Mouse (Mus musculus) lung, postnatal 25 days (tissue): ENCODE results near the gene Trpm1.
"Not testable (repeated sequence)": the region's sequence is repeated elsewhere in the genome, so short reads cannot be mapped to it uniquely, and the experiment has no call there.

Experiments
- DNase-seq: peaks from one replicate; pipeline ENCODE4 v3.0.0; 2022; ENCODE audit warnings: low spot score

The Trpm1 gene

DNA sequence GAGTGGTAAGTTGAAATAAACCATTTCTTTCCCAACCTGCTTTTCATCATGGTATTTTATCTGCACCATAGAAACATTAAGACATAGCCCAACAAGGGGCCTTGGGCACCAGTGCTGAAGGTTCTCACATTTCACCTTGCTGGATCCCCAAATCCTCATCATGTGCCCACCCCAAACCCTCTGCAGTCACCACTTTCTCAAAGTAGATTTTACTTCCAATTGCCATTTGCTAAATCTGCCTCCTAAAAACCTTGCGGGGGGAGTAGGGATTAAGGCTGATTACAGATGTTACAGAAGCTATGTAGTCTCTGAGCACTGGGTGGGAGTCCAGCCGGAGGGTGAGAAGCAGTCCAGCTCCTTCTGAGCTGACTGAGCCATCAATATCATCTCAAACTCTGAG lies at the start of gene Trpm1:
Gene Trpm1 (plus strand): TSS at position 301 of the 400 bp plus-strand sequence.
- DNase-seq: no peak

DNA sequence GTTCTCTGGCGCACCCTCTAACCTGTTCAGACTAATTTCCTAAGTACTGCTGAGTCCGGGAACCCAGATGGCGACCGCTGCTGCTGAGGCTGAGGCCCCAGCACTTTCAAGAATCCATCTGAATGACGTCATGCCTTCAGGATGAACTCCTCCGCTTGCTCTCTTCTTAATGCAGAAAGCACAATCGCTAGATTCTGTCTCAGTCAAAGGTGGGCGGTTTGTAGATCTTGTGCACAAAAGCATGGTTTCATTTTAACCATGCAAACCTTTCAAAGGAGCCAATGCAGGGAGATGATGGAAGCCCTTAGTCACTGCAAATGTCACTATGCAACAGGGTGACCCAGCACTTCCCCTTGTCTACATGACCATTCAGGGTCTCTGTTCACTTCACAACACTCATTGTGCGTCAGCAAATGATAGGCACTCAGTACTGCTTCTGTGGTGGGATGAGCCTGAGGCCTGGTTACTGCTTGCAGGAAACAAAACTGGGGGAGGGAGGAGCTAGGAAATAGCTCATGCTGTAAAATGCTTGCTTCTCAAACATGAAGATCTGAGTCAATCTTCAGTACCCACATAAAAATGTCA lies 31.4 kb upstream of the Trpm1 start:
- no peak for DNase-seq

DNA sequence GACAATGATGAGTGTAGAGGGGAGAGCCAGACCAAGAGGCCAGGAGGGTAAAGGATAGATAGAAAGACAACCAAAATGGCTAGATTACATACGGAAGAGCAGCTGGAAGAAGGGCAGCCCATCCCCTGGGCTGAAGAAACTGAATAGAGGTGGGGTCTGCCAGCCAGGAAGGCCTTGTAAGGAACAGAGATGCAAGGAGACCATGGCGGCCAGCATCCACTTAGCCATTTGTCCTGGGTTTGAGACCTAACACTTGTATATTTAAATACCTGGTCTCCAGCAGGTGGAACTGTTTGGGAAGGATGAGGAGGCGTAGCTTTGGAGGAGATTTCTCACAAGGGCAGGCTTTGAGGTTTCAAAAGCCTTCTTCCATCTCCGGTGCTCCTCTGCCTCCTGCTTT lies 29.9 kb upstream of the Trpm1 start:
- DNase-seq: no peak

DNA sequence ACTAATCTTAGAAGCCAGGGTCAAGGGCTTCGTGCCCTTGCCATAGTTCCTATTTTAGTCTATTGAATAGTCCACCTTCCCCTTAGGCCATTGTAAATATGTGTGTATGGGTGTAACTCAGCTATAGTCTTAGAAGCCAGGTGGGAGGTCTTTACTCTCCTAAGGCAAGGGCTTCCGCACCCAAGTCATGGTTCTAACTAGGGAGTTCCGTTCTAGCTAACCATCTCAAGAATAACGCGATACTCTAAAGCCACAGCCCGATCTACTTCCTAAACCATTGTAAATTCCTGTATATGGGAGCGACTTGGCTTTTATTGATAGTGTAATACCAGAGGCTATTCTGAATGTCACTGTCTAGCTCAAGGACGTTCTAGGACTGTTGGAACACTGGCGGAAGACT lies 27.6 kb upstream of the Trpm1 start:
- DNase-seq: not testable (repeated sequence)

DNA sequence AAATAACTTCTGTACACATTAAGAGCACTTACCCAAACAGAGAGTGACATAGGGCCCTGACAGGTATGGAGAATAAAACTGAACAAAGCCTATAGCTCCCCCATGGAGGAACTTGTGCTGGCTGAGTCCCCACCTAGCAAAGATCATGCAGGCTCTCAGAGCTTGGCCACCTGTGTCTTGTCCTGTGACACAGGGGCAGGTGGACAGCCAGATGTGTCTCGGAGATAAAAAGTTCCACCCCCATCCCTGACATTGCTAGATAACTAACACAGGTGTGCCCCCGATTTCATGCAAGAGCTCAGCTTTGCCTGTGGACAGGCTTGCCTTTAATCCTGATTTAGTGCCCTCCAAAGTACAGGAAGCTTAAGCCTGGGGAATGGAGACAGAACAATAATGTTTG lies 13.8 kb upstream of the Trpm1 start:
- DNase-seq: no peak

DNA sequence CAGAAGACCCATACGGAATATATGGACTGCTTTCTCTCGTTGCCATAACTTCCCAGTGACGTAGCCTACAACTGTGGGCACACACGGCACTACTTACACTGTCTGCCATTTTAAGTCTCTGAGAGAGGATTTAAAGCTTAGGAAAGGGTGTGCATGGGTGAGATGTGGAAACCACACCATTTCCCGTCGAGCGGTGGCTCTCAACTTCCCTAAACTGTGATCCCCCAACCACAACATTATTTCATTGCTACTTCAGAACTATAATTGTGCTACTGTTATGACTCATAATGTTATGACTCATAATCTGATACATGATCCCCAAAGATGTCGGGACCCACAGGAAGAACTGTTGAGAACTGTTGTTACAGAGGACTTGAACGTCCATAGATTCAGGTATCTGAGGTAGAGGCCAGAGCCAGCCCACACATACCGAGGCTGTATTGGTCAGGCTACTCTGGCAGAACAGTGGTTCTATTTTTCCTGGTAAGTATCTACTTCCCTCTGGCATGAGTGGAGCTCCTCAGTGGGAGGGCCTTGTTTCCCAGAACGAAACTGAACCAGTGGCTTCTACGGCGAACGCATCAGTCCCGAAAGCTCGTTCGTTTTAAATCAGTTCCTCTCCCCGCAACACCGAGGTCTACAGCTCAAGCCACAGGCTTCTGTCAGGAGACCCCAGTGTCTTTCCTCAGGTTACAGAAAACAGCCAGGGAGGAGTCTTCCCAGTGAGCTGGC lies 12.2 kb upstream of the Trpm1 start:
- peak; percentile 41 for DNase-seq

DNA sequence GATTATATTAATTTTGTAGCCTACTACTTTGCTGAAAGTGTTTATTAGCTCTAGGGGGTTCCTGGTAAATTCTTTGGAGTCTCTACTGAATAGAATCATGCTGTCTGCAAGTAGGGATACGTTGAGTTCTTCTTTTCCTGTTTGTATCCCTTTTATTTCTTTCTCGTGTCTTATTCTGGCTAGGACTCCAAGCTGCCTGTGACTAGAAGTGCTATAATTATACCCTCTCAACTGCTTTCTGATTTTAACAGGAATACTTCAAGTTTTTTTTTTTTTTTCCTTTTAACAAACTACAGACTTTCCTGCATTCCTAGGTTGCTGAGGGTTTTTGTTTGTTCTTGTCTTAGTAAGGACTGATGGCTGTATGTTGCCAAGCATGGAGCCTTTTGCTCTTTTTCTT lies 4.3 kb upstream of the Trpm1 start:
- no peak for DNase-seq

DNA sequence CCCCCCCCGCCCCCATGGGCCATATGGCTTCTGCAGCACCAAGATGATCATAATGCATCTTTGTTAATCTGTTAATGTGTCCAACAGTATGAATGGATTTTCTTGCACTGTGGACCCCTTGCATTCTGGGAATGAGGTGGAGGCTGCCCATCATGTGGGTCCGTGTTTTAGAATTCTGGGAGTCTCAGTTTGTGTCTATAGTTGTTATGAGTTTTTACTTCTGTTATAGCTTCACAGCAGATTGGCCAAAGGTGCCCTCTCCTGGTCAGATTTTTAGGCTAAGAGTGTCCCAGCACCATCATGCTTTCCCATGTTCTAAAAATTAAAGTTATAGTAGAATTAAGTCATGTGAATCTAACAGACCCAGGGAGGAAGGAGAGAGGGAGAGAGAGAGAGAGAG lies 3.9 kb upstream of the Trpm1 start:
- no peak for DNase-seq

DNA sequence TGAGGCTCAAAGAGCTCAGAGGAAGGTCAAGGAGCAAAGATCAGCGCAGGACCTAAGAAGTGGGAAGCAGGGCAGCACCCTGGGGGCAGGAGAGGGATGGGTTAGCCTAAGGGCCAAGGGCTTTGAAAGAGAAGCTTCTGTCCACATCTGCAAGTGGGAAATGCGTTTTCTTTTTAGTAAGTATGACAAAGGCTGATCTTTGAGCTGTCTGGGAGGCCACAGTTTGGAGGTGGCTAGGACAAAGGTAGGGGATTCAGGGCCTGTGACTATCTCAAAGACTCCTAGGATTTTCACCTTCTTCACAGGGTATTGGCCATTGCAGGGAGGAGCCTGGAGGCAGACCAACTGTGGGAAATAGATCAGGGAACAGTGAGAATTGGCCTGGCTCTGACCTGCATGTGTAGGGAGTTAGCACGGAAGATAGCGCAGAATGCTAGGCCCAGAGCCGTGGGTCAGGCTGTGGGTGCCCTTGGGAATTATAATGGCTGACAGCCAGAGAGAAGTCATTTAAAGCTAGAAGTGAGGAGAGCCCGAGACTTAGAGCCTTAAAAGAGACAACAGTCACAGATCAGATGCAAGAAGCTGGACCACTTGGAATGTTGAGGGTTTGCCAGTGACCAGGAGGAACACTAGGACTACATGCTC lies 3.1 kb upstream of the Trpm1 start:
- DNase-seq: no peak

DNA sequence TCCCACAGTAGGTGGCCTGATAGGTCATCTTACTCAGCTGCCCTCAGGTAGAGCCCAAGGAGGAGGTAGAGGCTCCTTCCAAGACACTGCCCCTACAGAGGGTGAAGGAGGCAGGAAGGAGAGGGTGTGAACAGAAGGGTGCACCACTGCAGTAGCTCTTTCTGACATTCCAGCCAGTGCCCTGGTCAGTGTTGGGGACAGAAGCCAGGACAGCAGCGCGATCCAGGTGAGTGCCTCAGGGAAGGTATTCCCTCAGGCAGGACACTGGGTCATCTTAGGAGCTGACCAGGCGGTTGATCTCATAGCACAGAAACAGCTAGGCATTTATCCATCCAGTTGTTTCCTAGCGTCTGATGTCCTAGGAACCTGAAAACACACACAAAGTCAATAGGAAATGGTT lies 1.6 kb downstream of the Trpm1 start:
- no peak for DNase-seq

DNA sequence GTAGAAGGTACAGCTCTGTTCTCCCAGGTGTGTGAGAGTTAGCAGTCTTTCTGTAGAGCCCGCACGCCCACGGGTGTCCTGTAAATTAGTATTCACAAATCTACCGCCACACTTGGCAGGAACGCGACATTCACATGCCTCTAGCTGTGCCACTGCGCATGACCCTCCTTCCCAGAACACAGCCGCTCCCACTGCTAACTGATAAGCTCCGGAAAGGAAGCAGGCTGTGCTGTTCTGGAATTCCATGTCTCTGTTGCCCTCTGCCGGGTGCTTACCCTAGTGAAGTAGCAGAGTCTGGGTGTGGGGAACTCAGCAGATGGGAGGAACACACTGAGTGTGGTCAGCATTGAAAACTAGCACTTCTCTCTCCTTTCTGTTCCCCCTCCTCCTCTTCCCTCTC lies 2.1 kb downstream of the Trpm1 start:
- DNase-seq: peak; percentile 96

DNA sequence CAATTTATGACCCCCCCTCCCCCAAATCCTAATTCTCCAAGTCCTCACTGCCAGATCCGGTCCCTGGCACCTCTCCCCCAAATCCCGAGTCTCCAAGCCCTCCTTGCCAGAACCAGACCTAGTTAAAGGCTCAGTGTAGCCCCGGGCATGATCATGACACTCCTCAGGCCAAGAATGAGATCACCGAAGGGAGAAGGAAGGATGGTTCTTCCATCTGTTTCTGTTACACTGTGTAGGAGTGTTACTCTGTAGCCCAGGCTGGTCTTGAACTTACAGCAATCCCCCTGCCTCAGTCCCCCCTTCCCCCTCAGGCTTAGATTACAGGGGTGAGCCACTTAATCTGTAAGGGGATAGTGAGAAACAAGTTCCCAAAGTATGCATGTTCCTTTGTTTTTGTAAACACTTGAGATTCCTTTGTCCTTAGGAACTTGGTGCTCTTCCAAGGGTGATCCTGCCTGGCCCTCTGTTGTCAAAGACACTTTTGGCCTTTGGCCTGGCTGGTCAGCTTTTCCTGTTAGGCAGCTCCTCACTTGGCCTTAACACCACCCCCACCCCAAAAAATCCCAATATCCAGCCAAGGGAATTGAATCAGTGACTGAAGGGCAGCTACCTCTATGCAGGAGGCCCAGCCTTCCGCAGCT lies 2.8 kb downstream of the Trpm1 start:
- DNase-seq: peak; percentile 91

DNA sequence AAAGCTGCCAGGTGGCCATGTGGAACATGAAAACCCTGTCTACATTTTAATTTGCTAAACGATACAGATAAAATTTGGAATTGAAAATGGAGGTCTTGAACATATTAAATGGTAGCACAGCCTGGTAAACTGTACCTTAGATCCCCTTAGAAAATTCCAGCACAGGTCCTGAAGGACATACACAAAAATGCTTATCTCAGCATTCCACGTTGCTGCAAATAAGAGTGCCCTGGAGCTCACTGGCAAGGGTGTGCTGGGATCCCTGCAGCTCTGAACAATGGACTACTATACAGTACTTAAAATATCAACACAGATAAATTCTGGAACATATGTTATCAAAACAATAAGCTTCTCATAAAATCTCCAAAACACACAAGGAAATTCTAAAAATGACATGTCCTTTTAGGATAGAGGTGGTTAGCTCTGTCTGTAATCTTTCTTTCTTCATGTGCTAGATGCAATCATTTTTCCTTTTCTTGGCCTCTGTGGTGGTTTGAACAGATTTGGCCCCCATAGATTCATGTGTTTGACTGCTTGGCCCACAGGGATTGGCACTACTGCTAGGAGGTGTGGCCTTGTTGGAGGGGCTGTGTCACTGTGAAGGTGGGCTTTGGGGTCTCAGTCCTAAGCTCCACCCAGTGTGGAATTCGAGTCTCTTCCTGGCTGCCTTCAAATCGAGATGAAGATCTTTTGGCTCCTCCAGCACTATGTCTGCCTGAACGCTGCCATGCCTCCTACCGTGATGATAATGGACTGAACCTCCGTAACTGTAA lies 3.5 kb downstream of the Trpm1 start:
- no peak for DNase-seq

DNA sequence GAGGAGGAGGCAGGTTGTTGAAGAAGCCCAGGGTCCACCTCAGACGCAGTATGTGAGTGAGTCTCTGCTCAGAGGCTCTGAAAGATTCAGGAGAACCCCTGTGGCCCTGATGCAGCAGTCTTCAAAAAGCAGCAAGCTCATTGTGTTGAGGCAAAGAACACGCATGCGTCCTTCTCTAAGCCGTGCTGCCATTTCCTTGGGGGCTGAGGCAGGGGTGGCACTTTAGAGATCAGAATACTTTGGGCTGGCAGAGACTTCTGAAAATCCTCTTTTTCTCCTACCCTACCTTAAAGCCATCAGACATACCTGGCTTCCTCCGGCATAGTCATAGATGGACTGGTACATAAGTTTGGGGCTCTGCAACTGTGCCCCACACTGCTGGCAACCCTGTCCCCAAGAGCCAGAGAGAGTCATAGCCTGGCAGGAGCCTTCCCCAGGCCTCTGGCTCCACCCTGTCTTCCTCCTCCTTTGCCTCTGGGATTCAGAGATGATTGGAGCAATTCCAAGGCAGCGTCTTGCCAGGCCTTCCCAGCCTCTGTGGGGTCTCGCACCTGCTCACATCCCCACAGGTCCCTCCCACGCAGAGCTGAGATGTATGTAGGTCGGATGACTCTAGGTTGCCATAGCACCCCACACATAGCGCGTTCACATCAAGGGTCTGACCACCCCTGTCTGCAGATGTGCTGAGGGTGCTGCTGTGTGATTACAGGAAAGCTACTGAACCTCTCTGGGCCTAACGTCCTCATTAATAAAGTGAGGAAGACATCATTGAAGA lies 4.8 kb downstream of the Trpm1 start:
- peak; percentile 31 for DNase-seq

DNA sequence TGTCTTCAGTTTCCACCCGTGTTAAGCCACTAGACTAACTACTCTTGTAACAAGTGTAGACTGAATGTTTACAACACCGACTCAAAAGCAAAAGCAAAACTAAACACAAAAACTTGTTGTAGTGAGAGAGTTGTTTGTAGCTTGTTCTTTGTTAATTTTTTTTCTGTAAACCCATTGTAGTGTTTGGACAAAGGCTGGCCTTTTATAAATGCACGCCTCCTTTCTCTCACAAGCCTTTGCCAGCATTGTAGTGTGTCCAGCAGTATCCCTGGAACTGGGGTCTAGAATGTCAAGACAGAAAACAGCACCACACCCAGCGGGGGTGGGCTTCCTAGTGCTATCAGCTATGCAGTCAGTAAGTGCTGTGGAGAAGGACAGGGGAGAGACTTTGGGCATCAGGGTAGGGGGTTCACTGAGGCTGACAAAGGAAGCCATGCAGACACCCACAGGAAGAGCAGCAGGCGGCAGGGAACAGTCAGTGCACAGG lies 5.5 kb downstream of the Trpm1 start:
- DNase-seq: peak; percentile 59

DNA sequence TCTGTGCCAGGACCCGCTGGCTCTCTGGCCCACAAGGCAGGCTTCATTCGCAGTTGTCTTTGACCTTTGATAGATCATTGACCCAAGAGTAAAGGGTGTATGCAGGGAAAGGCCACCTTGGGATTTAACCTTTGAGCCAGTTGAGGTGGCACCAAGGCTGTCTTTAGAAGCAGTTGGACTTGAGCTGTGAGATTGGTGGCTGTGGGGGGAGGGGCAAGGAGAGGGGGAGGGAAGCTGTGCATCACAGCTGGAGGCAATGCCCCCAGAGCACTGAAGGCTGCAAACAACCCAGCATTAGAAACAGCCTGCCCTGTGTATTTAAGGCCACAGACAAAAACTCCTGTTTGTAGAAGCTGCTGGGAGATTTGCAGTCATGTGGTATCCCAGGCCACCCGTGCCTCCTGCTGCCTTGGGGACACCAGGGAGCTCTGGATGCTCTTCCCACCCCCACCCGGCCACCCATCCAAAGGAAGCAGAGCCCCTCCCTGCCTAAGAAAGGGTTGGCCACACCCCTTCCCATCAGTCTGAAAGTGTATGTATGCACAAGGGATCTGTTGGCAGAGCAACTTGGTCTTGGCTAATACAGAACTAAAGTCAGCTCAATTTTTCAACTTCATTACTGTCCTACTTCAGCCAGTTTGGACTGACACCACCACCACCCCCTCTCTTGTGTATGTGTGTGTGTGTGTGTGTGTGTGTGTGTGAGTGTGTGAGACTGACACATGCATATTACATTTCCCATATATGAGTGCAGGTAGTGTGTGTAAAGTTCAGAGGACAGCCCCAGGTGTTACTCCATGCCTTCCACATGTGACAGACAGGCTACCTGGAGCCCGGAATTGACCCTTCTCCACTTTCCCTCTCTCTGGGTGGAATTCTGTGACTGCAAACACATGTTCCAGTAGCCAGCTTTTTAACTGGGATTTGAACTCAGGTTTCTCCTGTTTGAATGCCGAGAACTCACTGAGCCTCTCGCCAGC lies 6.3 kb downstream of the Trpm1 start:
- DNase-seq: peak; percentile 65

DNA sequence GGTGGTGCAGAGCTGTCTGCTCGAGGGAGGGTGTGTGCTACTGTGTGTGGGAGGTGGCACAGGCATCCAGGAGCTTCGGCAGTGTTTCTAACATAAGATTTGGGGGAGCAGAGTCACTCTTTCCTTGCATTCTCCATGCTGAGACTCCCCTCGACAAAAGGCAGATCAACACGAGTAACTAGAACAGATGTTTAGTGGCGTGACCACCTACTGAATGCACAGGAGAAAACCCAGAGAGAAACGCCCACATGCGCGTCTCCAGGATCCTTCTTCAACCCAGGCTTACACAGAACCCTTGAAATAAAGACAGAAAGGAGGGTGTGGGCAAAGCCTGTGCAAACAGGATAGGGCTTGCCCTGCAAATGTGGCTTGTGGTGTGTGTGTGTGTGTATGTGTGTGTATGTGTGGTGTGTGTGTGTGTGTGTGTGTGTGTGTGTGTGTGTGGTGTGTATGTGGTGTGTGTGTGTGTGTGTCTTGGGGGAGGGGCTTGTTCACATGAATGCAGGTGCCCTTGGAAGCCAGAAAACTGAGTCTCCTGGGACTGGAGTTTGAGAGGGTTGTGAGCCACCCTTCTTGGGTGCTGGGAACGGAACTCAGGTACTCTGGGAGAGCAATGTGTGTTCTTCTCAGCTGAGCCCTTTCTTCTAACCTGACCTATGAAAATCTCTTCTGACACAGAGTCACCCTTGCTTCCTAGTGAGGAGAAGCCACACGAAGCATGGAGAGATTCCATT lies 7.3 kb downstream of the Trpm1 start:
- no peak for DNase-seq

DNA sequence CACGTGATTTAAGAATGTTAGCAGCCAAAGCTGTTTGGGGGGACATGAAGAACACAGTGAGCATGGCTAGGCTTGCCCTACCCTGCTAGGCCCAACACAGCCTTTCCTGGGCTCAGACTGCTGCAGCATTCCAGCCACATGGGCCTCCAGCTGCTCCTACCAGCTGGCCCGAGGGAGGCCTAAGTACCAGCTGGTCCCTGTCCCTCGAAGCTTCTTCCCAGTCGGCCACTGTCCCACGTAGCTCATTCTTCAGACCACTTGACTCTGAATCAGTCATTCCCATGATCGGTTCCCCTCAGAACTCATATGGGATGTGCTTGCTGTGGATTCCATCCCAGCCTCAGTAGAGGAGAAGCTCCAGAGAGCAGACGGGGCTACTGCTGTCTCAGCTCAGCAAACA lies 8.4 kb downstream of the Trpm1 start:
- DNase-seq: no peak

DNA sequence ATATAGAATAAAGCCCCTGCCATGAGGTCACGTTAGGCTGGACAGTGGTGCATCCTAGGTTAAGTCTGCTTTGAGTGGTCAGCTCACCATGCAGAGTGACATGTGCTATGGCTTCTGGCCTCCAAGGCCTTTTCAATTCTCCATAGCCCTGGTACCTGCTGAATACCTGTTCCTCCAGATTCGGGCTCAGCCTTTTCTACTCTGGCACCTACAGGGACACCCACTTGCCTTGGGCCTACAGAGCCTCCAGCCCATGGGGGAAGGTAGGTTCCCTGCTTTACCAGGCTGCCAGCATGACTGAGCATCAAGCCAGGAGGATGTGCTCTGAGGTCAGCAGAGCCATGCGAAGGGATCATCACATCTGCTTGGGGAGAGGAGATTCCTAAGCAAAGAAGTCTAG lies 9.5 kb downstream of the Trpm1 start:
- no peak for DNase-seq
